Mouse (Mus musculus) adrenal gland, adult (tissue): ENCODE measurements around the gene Pnck.

ENCODE experiments used
- DNase-seq, 2 experiments: peaks; one replicate each; pipeline ENCODE4 v3.0.0; 2022 to 2023; ENCODE audit warnings: low spot score in 1 of 2; ENCODE audit not compliant: inconsistent age in 2 of 2

Pnck gene

GRCm38 (mm10) chrX:73659575-73660283, at the start of gene Pnck:
Gene Pnck (minus strand): TSS chrX:73660117.
- DNase-seq: peak; percentile 31 to 54

- DNase-seq: no peak
Observed at GRCm38 (mm10) chrX:73700472-73700871, 40.6 kb upstream of the Pnck start.

DNA sequence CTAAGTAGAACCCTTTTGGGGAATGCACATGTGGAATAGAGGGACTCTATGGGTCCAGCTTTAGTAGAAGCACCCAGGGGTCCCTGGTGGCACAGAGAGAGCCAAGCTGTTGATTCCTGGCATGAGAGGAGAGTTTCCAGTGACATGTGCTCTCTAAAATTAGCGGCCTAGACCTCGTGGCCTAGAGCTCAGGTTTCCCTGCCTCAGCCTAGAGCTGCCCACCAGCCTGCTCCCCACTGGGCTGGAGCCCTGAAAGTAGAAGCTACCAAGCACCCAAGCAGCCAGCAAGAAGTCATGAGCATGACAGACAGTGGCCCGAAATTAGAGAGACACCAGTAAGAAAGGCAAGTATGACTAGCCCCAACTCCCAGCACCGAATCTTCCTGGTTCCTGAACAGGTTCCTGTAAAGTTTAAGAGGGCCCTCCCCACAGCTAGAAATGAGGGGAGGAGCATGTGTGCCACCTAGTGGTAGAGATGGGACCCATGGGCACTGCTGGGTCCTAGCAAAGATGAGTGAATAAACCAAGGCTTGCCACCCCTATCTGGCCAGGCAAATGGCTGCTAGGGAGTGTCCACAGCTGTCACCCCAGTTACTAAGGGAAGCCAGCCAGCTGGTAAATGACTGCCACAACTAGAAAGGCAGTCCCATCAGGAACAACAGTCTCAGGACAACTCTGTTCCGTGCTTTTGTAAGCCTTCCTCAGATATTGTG, 31.2 kb upstream of the Pnck start:
- peak; percentile 73 to 86 for DNase-seq

- peak; percentile 81 to 90 for DNase-seq
Observed at GRCm38 (mm10) chrX:73685629-73686028, 25.7 kb upstream of the Pnck start.

DNA sequence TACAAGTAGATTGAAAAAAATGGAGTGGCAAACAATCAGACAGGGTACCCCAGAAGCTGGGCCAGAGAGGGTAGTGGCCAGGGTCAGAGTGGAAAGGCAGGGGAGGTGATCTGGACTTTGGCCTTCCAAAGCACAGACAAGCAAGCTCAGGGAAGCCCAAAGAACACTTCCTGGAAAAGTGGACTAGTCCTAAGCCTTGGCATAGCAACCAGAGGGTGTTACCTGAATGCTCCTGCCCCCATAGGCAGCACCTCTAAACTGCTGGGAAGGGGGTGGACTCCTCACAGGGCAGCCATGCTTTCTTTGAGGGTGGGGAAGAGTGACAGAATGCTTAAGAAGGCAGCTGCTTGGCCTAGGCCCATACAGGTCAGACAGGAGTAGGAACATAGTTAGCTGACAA, 25.1 kb upstream of the Pnck start:
- DNase-seq: no peak

DNA sequence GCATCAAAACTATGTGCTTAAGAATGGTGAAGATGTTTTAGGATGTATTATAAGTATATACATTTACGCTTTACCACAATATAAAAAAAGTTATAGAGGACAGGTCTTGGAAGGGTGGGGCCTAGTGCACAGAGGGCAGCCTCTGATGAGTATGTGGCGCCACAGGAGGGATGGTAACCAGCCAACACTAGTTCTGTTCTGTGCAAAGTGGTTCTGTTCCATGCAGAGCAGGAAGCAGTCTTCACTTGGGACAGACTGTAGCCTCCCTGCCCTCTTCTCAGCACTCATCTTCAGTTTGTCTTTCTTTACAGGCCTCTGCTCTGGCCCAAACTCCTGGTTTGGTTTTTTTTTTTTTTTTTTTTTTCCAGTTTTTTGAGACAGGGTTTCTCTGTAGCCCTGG, 24.2 kb upstream of the Pnck start:
- no peak for DNase-seq

DNA sequence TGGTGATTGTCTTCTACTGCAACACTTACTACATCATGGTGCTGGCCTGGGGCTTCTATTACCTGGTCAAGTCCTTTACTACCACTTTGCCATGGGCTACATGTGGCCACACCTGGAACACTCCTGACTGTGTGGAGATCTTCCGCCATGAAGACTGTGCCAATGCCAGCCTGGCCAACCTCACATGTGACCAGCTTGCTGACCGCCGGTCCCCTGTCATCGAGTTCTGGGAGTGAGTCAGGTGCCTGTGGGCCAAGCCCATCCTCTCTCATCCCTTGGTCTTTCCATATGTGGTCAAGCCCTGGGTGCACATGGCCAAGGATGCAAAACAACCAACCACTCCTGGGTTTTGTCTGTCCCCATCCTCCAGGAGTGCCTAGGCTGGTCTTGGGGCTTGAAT, 16.8 kb upstream of the Pnck start:
- DNase-seq: no peak

- DNase-seq: peak; percentile 64 to 80
Observed at GRCm38 (mm10) chrX:73675231-73675630, 15.3 kb upstream of the Pnck start.

- peak; percentile 48 to 59 for DNase-seq
Observed at GRCm38 (mm10) chrX:73673968-73674661, 14.2 kb upstream of the Pnck start.

GRCm38 (mm10) chrX:73673619-73673967, 13.7 kb upstream of the Pnck start:
- DNase-seq: peak in 1 of 2 experiments; percentile 60

DNA sequence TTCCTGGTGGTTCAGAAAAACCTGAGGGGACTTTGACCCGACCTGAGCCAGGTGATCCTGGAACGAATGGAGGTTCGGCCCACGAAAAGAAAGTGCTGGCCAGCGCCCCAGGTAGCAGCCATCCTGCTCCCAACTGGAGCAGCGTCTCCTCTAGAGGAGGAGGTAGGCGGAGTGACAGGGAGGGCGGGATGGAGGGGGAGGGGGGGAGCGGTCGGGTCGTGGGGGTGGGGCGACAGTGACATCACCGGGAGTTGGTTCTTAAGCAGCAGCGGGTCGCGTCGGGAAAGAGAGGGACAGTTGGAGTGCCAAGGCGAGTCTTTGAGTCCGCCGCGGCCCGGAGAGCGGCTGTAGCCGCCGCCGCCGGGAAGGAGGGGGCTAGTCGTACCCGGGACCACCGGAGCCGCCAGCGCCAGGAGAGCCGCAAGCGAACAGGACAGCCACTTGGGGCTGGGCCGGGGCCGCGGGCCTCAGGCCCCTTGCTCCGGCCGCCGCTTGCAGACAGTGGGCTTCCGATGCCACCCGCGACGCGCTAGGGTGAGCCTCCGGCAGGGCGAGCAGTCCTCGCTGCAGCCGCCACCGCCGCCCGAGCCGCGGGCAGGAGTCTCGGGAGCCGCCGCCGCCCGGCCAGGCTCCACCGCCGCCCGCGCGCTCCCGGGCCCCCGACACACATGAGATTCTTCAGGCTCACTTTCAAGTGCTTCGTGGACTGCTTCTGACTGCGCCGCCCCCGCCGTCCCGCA, 13.1 kb upstream of the Pnck start, which contains the start of gene Slc6a8:
TSS of gene Slc6a8 (plus strand) at position 272 of the 740 bp plus-strand sequence.
- peak; percentile 79 to 88 for DNase-seq

GRCm38 (mm10) chrX:73672031-73672431, 12.1 kb upstream of the Pnck start:
- peak; percentile 58 to 83 for DNase-seq

DNA sequence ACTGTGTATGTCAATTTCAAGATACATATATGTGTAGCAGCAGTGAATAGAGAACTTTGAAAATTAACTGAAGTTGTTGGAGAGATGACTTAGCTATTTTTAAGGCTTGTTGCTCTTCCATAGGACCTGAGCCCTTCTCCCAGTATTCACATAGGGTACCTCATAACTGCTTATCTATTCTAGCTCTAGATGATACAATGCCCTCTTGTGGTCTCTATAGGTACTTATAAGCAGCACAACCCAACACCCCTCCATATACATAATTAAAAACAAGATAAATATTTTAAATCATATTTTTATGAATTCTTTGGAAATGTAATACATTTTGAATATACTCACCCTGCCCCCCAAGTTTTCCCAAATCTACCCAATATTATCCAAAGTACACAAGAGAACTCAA, 3.2 kb upstream of the Pnck start:
- peak in 1 of 2 experiments; percentile 25 for DNase-seq

DNA sequence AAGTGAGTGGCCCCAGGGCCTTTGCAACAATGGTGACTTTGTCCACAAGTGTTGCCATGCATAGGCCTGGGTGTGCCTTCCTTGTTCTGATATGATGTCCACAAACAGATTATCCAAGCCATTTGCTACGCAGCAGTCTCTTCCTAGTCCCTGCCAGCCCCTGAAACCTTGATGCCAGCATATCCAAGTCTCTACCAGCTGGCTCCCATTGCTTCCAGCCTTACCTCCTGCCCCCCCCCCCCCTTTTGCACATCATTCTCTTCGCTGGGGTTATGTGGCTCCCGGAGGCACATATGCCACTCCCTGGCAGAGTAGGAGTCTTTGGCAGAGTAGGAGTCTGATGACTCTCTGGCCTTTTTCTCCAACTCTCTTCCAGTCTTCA, 358 bp upstream of the Pnck start:
- no peak for DNase-seq

- DNase-seq: peak in 1 of 2 experiments; percentile 23
Observed at GRCm38 (mm10) chrX:73658936-73659574, 862 bp downstream of the Pnck start.

- no peak for DNase-seq
Observed at GRCm38 (mm10) chrX:73658391-73658790, 1.5 kb downstream of the Pnck start.

- DNase-seq: peak; percentile 47 to 48
Observed at GRCm38 (mm10) chrX:73655529-73655928, 4.4 kb downstream of the Pnck start.

- DNase-seq: peak; percentile 71 to 76
Observed at GRCm38 (mm10) chrX:73654177-73654576, 5.7 kb downstream of the Pnck start.

- no peak for DNase-seq
Observed at GRCm38 (mm10) chrX:73653392-73653791, 6.5 kb downstream of the Pnck start.

DNA sequence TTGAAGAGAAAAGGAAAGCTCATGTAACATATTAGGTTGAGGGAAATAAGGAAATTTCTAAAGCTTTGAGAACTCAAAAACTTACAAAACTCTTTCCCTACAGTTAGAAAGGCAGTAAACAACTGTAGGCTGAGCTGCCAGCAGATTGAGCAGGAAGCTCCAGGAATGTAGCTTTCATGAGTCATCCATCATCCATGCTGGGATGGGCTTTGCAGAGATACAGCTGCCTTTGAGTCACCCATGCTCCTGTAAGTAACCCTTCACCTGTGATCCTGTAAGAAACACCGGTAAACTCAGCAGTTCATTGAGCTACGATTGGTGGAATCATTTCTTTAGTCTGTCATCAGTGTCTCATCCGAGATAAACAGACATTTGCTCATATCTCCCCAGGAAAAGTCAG, 9.0 kb downstream of the Pnck start:
- peak in 1 of 2 experiments; percentile 33 for DNase-seq

- DNase-seq: no peak
Observed at GRCm38 (mm10) chrX:73645121-73645520, 14.8 kb downstream of the Pnck start.
